In genomic region chr4:35226496-35226992, GRCm38 (mm10) we compare ENCODE assay signal across 7 mouse cellular contexts. TPM values are rescaled to one million over a fixed set of nuclear protein-coding genes. Genes with fewer than 3 reads are reported as not detected.
DNase-seq lines count a peak whose midpoint lies in the region; ATAC-seq lines count a peak whose summit lies in the region.

No protein-coding gene starts in this region.

- no peak overlapping the region for H3K27ac ChIP-seq in neural tube, embryonic 11.5 days (ENCODE audit: low read depth, low read length)
- peak overlapping the region; percentile 74 for H3K27ac ChIP-seq in liver, embryonic 12.5 days
- H3K27ac ChIP-seq in stomach, embryonic 16.5 days (ENCODE audit: low read length) = peak overlapping the region; percentile 80

- peak overlapping the region; percentile 87 for H3K4me3 ChIP-seq in neural tube, embryonic 11.5 days (ENCODE audit: low read depth, low read length)
- H3K4me3 ChIP-seq in liver, embryonic 12.5 days = peak overlapping the region; percentile 77
- H3K4me3 ChIP-seq in stomach, embryonic 16.5 days (replicated peaks; ENCODE audit: low read length) = peak overlapping the region; percentile 98

- H3K9me3 ChIP-seq in neural tube, embryonic 11.5 days (ENCODE audit: control insufficient read depth, low read length) = no peaks in the 10 kb centered on the region
- H3K9me3 ChIP-seq in liver, embryonic 12.5 days (replicated peaks) = no peaks in the 10 kb centered on the region
- H3K9me3 ChIP-seq in stomach, embryonic 16.5 days (replicated peaks; ENCODE audit: control insufficient read depth, low read length) = no peaks in the 10 kb centered on the region

- H3K4me2 ChIP-seq in neural tube, embryonic 11.5 days (ENCODE audit: low read depth) = peak overlapping the region; percentile 81
- peak overlapping the region; percentile 96 for H3K4me2 ChIP-seq in liver, embryonic 12.5 days
- peak overlapping the region; percentile 74 for H3K4me2 ChIP-seq in stomach, embryonic 16.5 days (ENCODE audit: low read depth, low read length)

- H3K4me1 ChIP-seq in neural tube, embryonic 11.5 days (ENCODE audit: control insufficient read depth, insufficient read depth, low read length) = no peaks in the 10 kb centered on the region
- H3K4me1 ChIP-seq in liver, embryonic 12.5 days = peaks cover 19% of the 10 kb centered on the region
- 0 out of 2 replicates have a peak, but pooled peaks cover 4% of the 10 kb centered on the region for H3K4me1 ChIP-seq in stomach, embryonic 16.5 days (ENCODE audit: control insufficient read depth, insufficient read depth, low read length)

- H3K9ac ChIP-seq in neural tube, embryonic 11.5 days (ENCODE audit: low read length) = peak overlapping the region; percentile 50
- H3K9ac ChIP-seq in liver, embryonic 12.5 days = peak overlapping the region; percentile 81
- peak overlapping the region; percentile 96 for H3K9ac ChIP-seq in stomach, embryonic 16.5 days (ENCODE audit: low read length)

- no peak; the same call in 1 of the 2 replicates for ATAC-seq in neural tube, embryonic 11.5 days (ENCODE audit: insufficient read depth, low FRiP score, low TSS enrichment)
- ATAC-seq in erythroid progenitor cell, adult 5-6 weeks (replicated peaks; ENCODE audit: low FRiP score, poor library complexity, severe bottlenecking) = peak; percentile 61
- peak; percentile 28 for ATAC-seq in liver, embryonic 12.5 days
- peak; percentile 38; the same call in 1 of the 2 replicates for ATAC-seq in stomach, embryonic 16.5 days (ENCODE audit: insufficient read depth, low FRiP score)

- H3K36me3 ChIP-seq in neural tube, embryonic 11.5 days (ENCODE audit: control insufficient read depth, insufficient read depth, low read length) = no peaks in the 10 kb centered on the region
- H3K36me3 ChIP-seq in liver, embryonic 12.5 days = no peaks in the 10 kb centered on the region
- no peaks in the 10 kb centered on the region for H3K36me3 ChIP-seq in stomach, embryonic 16.5 days (ENCODE audit: control insufficient read depth, insufficient read depth, low read length)

- DNase-seq in neural tube, embryonic 11.5 days (ENCODE audit: low spot score) = no peak
- DNase-seq in neural tube, embryonic 10.5 days (ENCODE audit: extremely low spot score, low spot score) = no peak
- DNase-seq in B cell, adult 2 months = no peak
- no peak for DNase-seq in thymus, postnatal 0 days (ENCODE audit: low spot score)

- WGBS in neural tube, embryonic 11.5 days = 21% methylated on average over 9 of the region's 9 CpGs
- WGBS in liver, embryonic 12.5 days (ENCODE audit: insufficient replicate concordance) = 9% methylated on average over 9 of the region's 9 CpGs
- 14% methylated on average over 9 of the region's 9 CpGs for WGBS in stomach, embryonic 16.5 days

- H3K27me3 ChIP-seq in neural tube, embryonic 11.5 days (ENCODE audit: control insufficient read depth, insufficient read depth, low read length) = no peaks in the 10 kb centered on the region
- no peaks in the 10 kb centered on the region for H3K27me3 ChIP-seq in liver, embryonic 12.5 days (replicated peaks)
- no peaks in the 10 kb centered on the region for H3K27me3 ChIP-seq in stomach, embryonic 16.5 days (ENCODE audit: control insufficient read depth, insufficient read depth, low read length)

RNA-seq across cellular contexts. Expression of gene C9orf72, which starts 0.6 kb away (rescaled TPM):
- 29.7 and 31.8 TPM in 2 replicates for polyA plus RNA-seq in neural tube, embryonic 11.5 days (2014; fragmentation: Nextera tagmentation; extraction: Ambion mirVana)
- 11.3 and 13.0 TPM in 2 replicates for total RNA-seq in erythroid progenitor cell, adult 5-6 weeks (2015; ENCODE audit: low replicate concordance)
- 2.8 and 2.9 TPM in 2 replicates for total RNA-seq in erythroid progenitor cell, adult 5-6 weeks (2017; ENCODE audit: low replicate concordance)
- 3.4 and 4.8 TPM in 2 replicates for polyA plus RNA-seq in liver, embryonic 12.5 days (2016; fragmentation: Nextera tagmentation; extraction: Ambion mirVana)
- 12.9 and 14.3 TPM in 2 replicates for polyA plus RNA-seq in stomach, embryonic 16.5 days (2015; fragmentation: Nextera tagmentation; extraction: Ambion mirVana)
- 7.3 TPM in 2 replicates for polyA plus RNA-seq in thymus, postnatal 0 days (2015; fragmentation: Nextera tagmentation; extraction: Ambion mirVana)
